Mouse (Mus musculus) cerebellum, adult 9-11 months (tissue): Measurements from ENCODE around the gene Mttp.

Source experiments
- DNase-seq: peaks from one replicate; pipeline ENCODE4 v3.0.0; 2022

The Mttp gene

DNA sequence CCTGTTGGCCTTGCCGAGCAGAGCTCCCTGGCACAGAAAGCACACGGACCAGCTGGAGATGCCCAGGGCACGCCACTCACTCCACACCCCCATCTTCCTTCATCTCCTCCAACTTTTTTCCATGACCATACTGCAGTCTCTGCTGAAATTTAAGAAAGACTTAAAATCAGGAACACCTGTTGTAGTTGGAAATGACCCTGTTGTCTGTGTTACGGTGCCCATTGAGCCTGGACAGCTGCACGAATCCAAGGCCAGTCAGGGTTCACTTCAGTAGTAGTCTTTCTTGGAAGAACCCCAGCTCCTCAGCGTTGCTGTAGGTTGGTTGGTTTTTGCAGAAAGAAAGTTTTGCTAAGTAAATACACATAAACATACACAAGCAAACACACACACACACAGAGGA is 95.2 kb downstream of the Mttp start:
- DNase-seq = no peak

DNA sequence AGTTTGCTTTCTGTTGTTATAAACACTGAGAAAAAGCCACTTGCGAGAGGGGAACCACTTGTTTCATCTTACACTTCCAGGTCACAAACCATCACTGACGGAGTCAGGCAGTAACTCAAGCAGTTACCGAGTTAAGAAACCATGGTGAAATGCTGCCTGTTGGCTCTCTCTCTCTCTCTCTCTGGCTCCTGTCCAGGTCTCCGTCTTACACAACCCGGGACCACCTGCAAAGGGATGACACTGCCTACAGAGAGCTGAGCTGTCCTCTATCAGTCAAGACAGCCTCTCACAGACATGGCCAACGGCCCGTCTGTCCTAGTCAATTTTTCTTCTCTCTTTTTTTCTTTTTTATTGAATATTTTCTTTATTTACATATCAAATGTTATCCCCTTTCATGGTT is 101.5 kb downstream of the Mttp start:
- no peak for DNase-seq

DNA sequence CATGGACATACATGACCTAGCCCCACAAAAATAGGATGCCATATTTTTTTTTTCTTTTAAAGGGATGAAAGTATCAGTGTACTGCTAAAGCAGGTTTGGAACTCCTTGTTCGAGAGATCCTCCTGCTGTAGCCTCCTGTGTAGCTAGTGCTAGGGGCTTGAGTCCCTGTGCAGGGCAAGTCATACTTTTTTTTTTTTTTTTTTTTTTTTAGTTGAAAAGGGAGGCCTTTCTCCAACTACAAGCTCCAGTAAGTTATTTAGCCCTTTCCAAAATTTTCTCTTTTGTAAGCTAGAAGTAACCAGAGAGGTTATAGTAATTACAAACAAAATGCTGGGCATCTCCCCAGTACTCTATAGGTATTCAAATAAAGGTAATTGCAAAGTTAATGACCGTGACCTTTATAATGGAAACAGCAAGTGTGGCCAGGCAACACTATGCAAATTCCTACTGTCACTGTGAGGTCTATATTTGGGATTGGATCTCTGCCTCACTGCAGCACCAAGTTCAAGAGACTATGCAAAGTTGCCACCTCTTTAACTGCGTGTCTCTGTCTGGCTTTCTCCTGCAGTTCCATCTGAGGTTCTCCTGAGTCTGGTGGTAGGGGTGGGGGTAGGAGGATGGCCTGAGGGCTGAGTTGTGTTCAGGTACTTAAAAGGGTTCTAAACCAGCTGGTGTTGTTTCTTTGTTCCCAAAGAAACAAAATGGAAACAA is 103.0 kb downstream of the Mttp start:
- DNase-seq = no peak

DNA sequence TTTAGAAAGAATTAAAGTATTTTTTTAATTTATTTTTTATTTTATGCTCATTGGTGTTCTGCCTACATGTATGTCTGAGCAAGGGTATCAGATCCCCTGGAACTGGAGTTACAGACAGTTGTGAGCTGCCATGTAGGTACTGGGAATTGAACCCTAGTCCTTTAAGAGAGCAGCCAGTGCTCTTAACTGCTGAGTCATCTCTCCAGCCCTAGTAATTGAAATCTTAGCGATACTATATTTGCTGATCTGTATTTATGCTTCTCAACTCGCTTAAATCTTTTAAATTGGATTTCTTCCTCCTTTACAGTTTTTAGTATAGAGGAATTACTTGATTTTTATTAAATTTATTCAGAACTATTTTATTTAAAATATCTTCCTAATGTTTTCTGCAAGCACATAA is 103.8 kb downstream of the Mttp start:
- no peak for DNase-seq
